Mouse (Mus musculus) gastrocnemius, postnatal 14 days (tissue): ENCODE results near the gene Sh3rf1. TPM values are rescaled to one million over a fixed set of nuclear protein-coding genes. Genes with fewer than 3 reads are reported as not detected.

Source experiments
- DNase-seq: peaks from one replicate; pipeline ENCODE4 v3.0.0; 2021; ENCODE audit warnings: mixed read lengths
- intact Hi-C: fragments of 180-260 bp; cut with DNase I; formaldehyde crosslinking; loops from one replicate; pipeline ENCODE4 v1.15.1; 2025; ENCODE audit warnings: low total_unique reads
- total RNA-seq, 2 experiments: library from RNA; stranded (reverse); gene quantifications; 2 replicates each; pipeline ENCODE4 v1.2.3; 2021

Sh3rf1 gene
- total RNA-seq, 2 experiments from 2014 or later: 2.8 to 3.4 TPM

- intact Hi-C loops: no loop called here
- no peak for DNase-seq
Measured at GRCm38 (mm10) chr8:61217426-61217825, 6.2 kb upstream of the Sh3rf1 start.

- intact Hi-C loops: no loop called here
- no peak for DNase-seq
Measured at GRCm38 (mm10) chr8:61218439-61218838, 5.2 kb upstream of the Sh3rf1 start.

GRCm38 (mm10) chr8:61223283-61223682, 389 bp upstream of the Sh3rf1 start:
- intact Hi-C loops: loop anchor here (10.0 kb wide), 1 partner anchor 262 kb away; the partner anchor contains the start of gene Cbr4
- no peak for DNase-seq

GRCm38 (mm10) chr8:61224380-61225092, 864 bp downstream of the Sh3rf1 start:
- peak; percentile 39 for DNase-seq
- intact Hi-C loops: loop anchor here (10.0 kb wide), 1 partner anchor 260 kb away; the partner anchor contains the start of gene Cbr4

- DNase-seq: no peak
- intact Hi-C loops: loop anchor here (10.0 kb wide), 1 partner anchor 259 kb away; the partner anchor contains the start of gene Cbr4
Measured at GRCm38 (mm10) chr8:61225581-61226395, 2.1 kb downstream of the Sh3rf1 start.

GRCm38 (mm10) chr8:61226632-61227031, 3.0 kb downstream of the Sh3rf1 start:
- intact Hi-C loops: loop anchor here (10.0 kb wide), 1 partner anchor 258 kb away; the partner anchor contains the start of gene Cbr4
- DNase-seq: no peak

- intact Hi-C loops: loop anchor here (10.0 kb wide), 1 partner anchor 256 kb away; the partner anchor contains the start of gene Cbr4
- DNase-seq: no peak
Measured at GRCm38 (mm10) chr8:61228678-61229077, 5.0 kb downstream of the Sh3rf1 start.

GRCm38 (mm10) chr8:61229511-61230195, 6.0 kb downstream of the Sh3rf1 start:
- intact Hi-C loops: loop anchor here (10.0 kb wide), 1 partner anchor 255 kb away; the partner anchor contains the start of gene Cbr4
- DNase-seq: no peak

GRCm38 (mm10) chr8:61230881-61231755, 7.4 kb downstream of the Sh3rf1 start:
- no peak for DNase-seq
- intact Hi-C loops: no loop called here

- no peak for DNase-seq
- intact Hi-C loops: no loop called here
Measured at GRCm38 (mm10) chr8:61235499-61235898, 11.8 kb downstream of the Sh3rf1 start.

- intact Hi-C loops: no loop called here
- no peak for DNase-seq
Measured at GRCm38 (mm10) chr8:61236506-61237268, 13.0 kb downstream of the Sh3rf1 start.

- no peak for DNase-seq
- intact Hi-C loops: no loop called here
Measured at GRCm38 (mm10) chr8:61239576-61239975, 15.9 kb downstream of the Sh3rf1 start.

- intact Hi-C loops: no loop called here
- no peak for DNase-seq
Measured at GRCm38 (mm10) chr8:61241229-61241628, 17.6 kb downstream of the Sh3rf1 start.

GRCm38 (mm10) chr8:61242896-61243295, 19.2 kb downstream of the Sh3rf1 start:
- intact Hi-C loops: no loop called here
- DNase-seq: no peak

- DNase-seq: no peak
- intact Hi-C loops: no loop called here
Measured at GRCm38 (mm10) chr8:61243491-61243890, 19.8 kb downstream of the Sh3rf1 start.

GRCm38 (mm10) chr8:61244157-61244556, 20.5 kb downstream of the Sh3rf1 start:
- intact Hi-C loops: no loop called here
- DNase-seq: no peak

GRCm38 (mm10) chr8:61247270-61248025, 23.8 kb downstream of the Sh3rf1 start:
- DNase-seq: no peak
- intact Hi-C loops: no loop called here
